Mouse (Mus musculus): ENCODE data around the gene Fndc3a. TPM values are rescaled to one million over a fixed set of nuclear protein-coding genes. Genes with fewer than 3 reads are reported as not detected.
A peak's percentile ranks its signal among the peaks of the same experiment; 100 is the strongest.

The Fndc3a gene
- total RNA-seq, 2 experiments from 2014 or later = 8.0 to 9.0 TPM

DNA sequence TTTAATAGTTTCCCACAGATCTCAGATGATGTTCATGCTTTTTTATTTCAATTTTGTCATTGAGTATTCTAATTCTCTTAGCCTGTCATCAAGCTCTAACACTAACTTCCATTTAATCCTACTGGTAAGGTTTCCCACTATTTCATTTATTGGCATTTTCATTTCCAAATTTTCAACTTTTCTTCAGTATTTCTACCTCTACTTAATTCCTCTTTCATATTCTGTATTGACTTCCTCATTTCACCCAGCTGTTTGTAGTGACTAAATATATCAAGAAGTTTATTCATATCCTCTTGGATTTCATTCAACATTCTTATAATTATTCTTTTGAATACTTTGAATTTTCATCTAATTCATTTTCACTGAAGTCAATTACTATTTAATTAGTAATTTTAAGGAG lies 20.3 kb downstream of the Fndc3a start:
- no peak for DNase-seq
- intact Hi-C loops (cut with DNase I; ENCODE audit: low total_unique reads) = no loop called here

GRCm38 (mm10) chr14:72684857-72685370 lies 24.9 kb downstream of the Fndc3a start:
- DNase-seq = no peak
- intact Hi-C loops (cut with DNase I; ENCODE audit: low total_unique reads) = no loop called here

- DNase-seq = no peak
- intact Hi-C loops (cut with DNase I; ENCODE audit: low total_unique reads) = no loop called here
Observed at GRCm38 (mm10) chr14:72677247-72677646, 32.6 kb downstream of the Fndc3a start.

DNA sequence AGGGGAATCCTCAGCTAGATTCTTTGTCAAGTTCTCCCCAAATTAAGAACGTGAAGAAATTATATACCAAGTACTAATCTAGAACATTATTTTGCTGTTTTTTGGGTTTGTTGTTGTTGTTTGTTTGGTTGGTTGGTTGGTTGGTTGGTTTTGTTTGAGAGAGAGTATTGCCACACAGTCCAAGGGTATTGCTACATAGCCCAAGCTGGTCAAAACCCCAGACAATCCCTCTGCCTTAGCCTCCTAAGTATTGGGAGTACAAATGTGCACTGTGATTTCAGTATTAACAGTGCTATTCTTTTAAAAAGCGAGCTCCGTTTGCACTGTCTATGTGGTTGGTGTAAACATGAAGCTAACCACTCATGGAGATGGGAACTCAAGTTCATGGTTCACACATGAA lies 37.9 kb downstream of the Fndc3a start:
- DNase-seq = no peak
- intact Hi-C loops (cut with DNase I; ENCODE audit: low total_unique reads) = no loop called here

DNA sequence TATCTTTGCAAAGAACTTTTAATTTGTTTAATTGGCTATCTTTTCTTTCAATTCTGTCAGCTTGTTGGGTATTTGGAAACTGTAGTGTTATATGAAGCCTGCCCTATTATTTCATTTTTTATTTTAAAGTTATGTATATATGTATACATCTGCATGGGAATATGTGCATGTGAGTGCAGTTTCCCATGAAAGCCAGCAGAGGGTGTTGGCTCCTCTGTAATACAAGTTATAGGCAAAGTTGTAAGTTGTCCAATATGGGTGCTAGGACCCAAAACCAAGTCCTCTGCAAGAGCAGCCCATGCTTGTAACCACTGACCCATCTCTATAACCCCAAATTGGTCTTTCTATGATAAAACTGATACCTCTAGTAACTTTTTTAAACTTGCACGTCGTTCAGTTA lies 38.8 kb downstream of the Fndc3a start:
- intact Hi-C loops (cut with DNase I; ENCODE audit: low total_unique reads) = no loop called here
- DNase-seq = no peak

DNA sequence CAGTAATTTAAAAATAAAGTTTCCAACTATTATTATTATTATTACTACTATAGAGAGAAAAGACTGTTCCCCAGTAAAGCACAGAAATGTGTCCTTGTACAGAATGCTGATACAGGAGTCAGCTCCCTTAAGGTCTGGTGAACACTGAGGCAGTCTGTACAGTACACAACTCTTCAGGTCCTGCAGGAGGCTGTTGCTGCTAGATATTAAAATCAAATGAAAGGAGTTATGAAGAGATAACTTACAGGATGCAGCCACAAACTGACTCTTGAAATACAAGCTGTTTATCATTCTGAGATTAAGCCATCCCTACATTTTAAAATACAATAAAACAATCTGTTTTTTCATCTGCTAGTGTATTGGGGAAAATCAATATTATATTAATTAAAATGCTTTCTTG lies 60.5 kb downstream of the Fndc3a start:
- no peak for DNase-seq
- intact Hi-C loops (cut with DNase I; ENCODE audit: low total_unique reads) = no loop called here

DNA sequence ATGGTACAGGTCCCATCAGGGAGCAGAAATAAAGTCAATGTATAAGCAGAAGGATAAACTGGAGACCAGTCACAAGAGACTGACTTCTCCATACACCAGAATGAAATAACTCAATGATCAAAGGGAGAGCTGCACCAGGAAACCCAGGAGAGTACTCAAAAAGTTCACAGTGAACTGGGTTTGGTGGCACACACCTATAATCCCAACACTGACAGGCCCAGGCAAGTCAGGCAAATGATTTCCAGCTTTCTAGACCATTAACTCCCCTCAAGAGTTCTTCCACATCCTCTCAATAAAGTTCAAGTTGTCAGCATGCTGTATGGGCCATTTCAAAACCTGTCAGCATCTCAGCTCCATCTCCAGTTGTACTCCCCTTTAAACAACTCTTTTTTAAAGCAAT lies 64.3 kb downstream of the Fndc3a start:
- intact Hi-C loops (cut with DNase I; ENCODE audit: low total_unique reads) = no loop called here
- DNase-seq = no peak

DNA sequence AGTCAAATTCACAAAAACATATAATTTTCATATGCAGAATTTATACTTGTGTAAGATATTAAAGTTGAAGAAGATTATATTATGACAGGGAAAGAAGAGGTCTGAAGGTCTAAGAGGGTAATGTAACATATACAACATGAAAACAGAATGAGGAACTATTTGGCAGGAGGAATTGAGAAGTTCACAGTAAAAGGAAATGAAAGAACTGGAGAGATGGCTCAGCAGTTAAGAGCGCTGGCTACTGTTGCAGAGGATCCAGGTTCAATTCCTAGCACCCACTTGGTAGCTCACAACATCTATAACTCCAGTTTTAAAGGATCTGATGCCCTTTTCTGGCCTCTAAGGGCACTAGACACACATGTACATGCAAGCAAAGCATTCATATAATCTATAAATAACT lies 65.2 kb downstream of the Fndc3a start:
- intact Hi-C loops (cut with DNase I; ENCODE audit: low total_unique reads) = no loop called here
- no peak for DNase-seq

DNA sequence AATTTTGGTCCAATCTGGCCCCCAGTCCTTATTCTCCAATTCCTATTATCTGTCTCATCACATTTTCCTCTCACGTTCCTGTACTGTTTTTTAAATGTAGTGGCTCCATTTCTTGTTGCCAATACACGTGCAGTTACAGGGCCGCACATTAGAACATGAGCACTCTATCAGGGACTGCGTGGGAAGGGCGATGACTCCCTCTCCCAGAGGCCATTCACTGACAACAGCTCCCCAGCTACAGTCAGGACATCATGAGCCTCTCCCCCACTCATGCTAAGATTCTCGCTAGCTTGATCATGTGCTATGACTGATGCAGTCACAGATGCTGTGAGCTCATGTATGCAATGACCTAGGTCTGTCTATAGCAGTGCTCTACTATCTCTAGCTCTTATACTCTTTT lies 71.3 kb downstream of the Fndc3a start:
- no peak for DNase-seq
- intact Hi-C loops (cut with DNase I; ENCODE audit: low total_unique reads) = no loop called here

DNA sequence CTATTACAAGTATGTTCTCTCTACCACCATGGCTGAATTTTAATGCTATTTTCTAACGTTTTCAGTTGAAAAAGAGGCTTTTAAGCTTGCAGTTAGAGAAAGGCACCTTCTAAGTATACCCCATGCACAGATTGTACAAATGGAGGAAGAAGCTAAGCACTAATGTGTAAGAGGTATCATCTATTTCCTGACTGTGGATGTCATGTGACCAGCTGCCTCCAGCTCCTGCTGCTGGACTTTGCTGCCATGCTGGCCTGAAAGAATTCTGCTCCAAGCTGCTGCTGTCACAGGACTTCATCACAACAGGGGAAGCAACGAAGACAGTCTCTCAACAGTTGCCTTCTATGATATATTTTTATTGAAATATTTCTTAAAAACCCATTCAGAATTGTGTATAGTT lies 76.2 kb downstream of the Fndc3a start:
- no peak for DNase-seq
- intact Hi-C loops (cut with DNase I; ENCODE audit: low total_unique reads) = no loop called here

DNA sequence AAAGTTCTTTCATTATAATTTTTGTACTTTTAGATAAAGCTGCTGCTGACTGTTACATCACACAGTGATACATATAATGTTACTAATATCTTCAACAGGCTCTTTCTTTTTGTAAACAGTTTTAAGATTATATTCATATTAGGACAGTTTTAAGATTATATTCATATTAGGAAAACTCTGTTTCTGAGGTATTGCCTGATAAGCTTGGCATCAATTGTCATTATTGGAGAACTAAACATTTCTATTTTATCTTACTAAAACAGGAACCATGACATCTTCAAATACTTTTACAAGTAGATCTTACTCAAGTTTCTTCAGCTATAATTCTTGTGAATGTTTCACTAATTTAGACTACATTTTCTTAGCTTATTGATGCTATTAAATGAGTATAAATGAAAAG lies 84.4 kb downstream of the Fndc3a start:
- intact Hi-C loops (cut with DNase I; ENCODE audit: low total_unique reads) = no loop called here
- DNase-seq = no peak

DNA sequence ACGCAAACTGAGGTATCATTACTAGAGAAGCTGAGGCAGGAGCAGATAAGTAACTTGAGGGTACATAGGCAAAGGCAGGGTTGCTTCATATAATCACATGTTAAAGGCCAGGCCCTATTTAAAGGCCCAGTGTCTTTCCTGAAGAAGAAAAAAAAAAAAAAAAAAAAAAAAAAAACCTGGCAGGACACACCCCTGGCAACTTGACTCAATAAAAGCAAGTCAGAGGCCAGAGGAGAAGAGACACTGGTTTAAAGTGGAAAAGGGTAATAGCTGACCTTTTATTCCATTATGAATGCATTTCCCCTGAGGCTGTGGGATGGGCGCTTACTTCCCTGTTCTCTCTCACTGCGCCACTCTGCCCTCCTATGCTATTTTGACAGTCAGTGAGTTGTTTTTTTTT lies 105.7 kb downstream of the Fndc3a start:
- intact Hi-C loops (cut with DNase I; ENCODE audit: low total_unique reads) = no loop called here

DNA sequence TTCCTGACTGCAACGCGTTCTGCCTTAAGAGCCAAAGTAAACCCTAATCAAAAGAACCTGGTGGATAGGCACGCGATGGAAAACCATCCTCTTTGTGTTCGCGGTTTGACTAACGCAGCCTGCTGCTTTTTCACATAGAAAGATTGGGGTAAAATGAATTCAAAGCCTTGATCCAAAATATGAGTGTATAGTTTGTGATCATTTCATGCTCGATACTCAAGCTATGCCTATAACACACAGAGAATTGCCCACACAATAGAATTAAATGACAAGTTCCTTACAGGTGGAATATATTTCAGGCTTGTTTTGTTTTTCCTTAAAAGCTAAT lies 106.6 kb downstream of the Fndc3a start:
- DNase-seq = no peak
- intact Hi-C loops (cut with DNase I; ENCODE audit: low total_unique reads) = no loop called here

More for the DNA sequence above, 105.7 kb downstream of the Fndc3a start:
- no peak for DNase-seq

GRCm38 (mm10) chr14:72602521-72603193 lies 107.1 kb downstream of the Fndc3a start:
- peak; percentile 90 for DNase-seq
- intact Hi-C loops (cut with DNase I; ENCODE audit: low total_unique reads) = no loop called here

DNA sequence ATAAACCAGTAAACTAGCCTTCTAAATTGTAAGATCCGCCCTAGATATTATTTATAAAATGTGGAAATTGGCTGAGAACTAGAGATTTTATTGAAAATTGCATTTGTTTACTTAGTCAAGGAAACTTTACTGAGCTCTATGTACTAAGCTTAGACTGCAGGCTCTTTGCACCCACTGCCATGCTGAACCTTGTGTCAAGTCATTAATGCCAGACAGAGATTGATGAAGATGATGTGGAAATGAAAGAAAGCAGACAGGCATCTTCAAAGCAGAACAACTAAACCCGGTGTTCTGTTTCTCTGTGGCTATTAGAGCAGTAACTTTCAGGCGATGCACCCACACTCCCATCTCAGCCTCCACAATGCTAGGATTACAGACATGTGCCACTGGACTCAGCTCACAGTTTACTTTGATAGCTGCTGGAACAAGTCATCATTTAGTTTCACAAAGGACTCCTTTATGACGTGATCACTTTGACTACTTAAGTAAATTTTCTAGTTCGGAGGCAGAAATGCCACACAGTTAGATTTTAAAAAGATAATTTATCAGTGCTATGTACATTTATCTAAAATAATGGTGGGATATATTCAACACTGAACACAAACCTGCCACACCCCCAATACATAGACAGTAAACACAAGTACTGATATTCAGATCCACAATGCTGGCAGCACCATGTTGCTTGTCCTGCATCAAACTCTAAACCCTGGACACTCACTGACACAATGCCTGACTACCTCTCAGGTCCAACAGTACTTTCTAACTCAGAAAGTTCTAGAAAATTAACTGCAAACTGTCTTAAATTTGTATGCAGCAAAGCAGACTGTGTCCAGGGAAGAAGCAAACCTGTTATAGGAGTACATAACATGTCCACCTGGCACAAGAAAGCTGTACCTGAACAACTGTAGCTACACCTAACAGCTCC lies 108.2 kb downstream of the Fndc3a start:
- intact Hi-C loops (cut with DNase I; ENCODE audit: low total_unique reads) = no loop called here

DNA sequence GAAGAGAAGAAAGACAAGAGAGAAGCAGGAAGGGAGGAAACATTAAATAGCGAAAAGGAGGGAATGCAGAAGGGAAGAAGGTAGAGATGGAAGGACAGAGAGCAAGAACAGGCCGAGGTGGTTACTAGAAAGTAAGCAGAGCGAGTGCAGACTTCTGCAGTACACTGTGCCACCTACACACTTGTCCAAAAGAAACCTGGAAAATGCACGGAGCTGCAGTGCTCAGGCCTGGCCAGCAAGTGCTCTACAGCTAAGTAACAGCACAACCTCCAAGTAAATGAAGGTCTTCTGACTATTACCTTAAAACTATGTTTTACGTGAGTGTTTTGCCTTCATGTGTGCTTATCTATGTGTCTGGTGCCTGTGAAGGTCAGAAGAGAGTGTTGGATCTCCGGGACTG lies 109.4 kb downstream of the Fndc3a start:
- intact Hi-C loops (cut with DNase I; ENCODE audit: low total_unique reads) = no loop called here

More for the DNA sequence above, 108.2 kb downstream of the Fndc3a start:
- no peak for DNase-seq

GRCm38 (mm10) chr14:72598976-72599740 lies 110.6 kb downstream of the Fndc3a start:
- intact Hi-C loops (cut with DNase I; ENCODE audit: low total_unique reads) = no loop called here
- DNase-seq = no peak

More for the DNA sequence above, 109.4 kb downstream of the Fndc3a start:
- no peak for DNase-seq

- intact Hi-C loops (cut with DNase I; ENCODE audit: low total_unique reads) = no loop called here
- DNase-seq = no peak
Observed at GRCm38 (mm10) chr14:72594191-72594590, 115.6 kb downstream of the Fndc3a start.

- intact Hi-C loops (cut with DNase I; ENCODE audit: low total_unique reads) = no loop called here
- DNase-seq = no peak
Observed at GRCm38 (mm10) chr14:72589415-72589814, 120.4 kb downstream of the Fndc3a start.

- intact Hi-C loops (cut with DNase I; ENCODE audit: low total_unique reads) = no loop called here
- no peak for DNase-seq
Observed at GRCm38 (mm10) chr14:72582979-72583378, 126.8 kb downstream of the Fndc3a start.

All from gastrocnemius, postnatal 14 days (tissue).